Mouse (Mus musculus) forelimb bud, embryonic 11.5 days (tissue): ENCODE measurements around the gene Mycl.

Source experiments
- DNase-seq: peaks from one replicate; pipeline ENCODE4 v3.0.0-alpha.2; 2012; ENCODE audit warnings: low read depth, low spot score

Gene Mycl

GRCm38 (mm10) chr4:122995404-122996220, at the start of gene Mycl:
Gene Mycl, plus strand, starts transcription at chr4:122995652.
- peak; percentile 82 for DNase-seq

GRCm38 (mm10) chr4:122947223-122947622, 48.2 kb upstream of the Mycl start:
- no peak for DNase-seq

- DNase-seq, result no peak
Observed at GRCm38 (mm10) chr4:122949096-122949495, 46.4 kb upstream of the Mycl start.

DNA sequence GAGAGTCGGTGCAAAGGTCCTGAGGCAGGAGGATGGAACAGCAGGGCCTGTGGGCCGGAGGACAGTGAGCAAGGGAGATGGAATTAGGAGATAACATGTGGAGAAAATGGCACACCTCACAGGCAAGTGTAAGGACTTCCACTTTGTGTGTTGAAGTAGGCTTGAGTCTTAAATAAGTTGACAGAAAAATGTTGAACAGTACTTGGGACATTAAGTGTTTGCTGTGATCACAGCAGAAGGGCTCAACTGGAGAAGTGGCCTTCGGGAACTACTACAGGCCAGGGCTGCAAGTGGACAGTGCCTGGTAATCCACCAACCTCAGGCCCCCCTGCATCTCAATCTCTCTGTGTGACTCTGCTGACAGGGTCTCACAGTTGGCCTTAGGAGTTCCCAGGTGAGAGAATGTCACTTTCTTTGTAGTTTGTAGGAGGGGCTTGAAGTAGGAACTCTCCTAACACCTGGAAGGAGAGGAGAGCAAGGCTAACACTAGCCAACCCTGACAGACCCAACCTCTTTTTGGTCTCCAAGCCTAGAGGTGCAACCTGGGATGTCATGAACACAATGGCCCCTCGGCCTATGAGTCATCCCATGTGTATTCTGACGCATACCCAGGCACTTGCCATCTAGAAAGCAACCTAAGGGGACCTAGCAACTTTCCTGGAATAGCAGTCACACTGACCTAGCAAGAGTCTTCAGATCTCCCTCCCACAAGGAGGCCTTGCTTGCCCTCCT, 40.6 kb upstream of the Mycl start:
- DNase-seq, result no peak

GRCm38 (mm10) chr4:122955412-122956136, 39.9 kb upstream of the Mycl start:
- DNase-seq, result peak; percentile 80

- DNase-seq, result no peak
Observed at GRCm38 (mm10) chr4:122956301-122956700, 39.2 kb upstream of the Mycl start.

GRCm38 (mm10) chr4:122958491-122959031, 36.9 kb upstream of the Mycl start:
- no peak for DNase-seq

- DNase-seq, result no peak
Observed at GRCm38 (mm10) chr4:122959816-122960215, 35.6 kb upstream of the Mycl start.

- peak; percentile 57 for DNase-seq
Observed at GRCm38 (mm10) chr4:122960321-122961099, 34.9 kb upstream of the Mycl start.

DNA sequence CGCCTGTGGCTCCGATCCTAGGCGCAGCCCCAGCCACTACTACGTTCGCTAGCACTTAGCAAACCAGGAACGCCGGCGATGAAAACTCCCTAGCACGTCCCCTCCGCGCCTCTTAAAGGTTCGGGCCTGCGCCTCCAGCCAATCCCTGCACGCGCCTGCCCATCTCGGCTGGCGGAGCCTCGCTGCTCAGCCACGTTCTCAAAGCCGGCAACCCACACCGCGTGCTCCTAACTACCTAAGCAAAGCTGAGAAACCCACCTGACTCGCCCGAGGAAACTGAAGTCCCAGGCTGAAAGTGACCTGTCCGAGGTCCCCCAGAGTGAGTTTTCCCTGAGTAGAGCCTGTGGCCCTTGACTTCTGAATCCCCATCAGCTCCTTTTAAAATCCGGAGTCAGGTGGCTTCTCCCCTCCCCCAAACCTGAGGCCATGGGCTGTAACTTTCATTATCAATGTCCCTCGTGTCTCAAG, 34.3 kb upstream of the Mycl start, which contains the start of gene Mfsd2a:
TSS of gene Mfsd2a (minus strand) at position 89 of the 468 bp plus-strand sequence.
- peak; percentile 80 for DNase-seq

DNA sequence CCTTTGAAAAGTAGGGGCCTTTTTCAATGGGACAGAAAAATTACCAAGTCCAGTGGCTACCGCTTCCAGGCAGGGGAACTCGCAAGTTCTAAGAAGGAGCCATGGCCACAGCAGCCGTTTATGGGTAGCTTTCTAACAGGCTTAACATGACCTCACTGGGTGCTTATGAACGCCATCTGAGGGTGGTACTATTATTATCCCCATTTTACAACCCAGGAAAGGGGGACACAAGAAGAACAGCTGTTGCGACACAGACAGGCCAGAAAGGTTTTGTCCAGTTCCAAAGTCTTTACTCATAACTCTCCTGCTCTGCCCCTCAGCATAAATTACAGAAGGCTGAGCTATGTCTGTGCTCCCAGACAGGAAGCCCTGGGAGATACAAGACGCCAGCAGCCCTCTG, 33.9 kb upstream of the Mycl start:
- no peak for DNase-seq

DNA sequence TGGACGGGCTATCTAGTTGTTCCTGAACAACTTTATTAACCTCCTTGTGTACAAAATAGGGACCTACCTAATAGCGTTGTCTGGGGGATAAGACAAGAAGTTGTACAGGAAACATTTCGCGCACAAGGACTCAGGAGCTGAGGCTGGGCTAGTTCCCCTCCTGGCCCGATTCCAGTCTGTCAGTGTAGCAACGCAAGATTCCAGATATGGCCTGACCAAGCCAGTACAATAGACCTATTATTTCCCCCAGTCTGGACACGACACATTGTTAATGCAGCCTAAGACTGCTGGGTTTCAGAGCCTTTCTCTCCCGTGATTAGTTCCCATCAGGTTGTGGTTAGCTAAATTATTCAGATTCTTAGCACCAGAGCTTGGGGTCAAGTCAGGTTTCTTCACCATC, 32.7 kb upstream of the Mycl start:
- peak; percentile 12 for DNase-seq

DNA sequence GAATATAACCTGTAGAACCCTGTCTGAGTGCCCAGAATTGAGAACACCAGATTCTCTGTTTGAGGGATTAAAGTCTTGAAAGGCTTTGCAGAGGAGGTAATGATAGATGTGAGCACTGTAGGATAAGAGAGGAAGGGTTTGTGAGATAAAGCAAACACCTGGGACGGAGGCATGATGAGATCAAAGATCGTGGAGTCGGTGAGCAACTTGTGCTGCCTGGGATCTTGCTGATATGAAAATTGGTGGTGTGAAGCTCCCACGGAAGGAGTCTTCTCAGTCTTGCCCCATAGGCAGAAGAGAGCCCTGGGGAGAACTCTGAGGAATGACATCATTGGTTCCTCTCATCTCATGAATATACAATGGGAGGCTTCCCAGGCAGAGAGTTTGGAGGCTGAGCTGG, 27.3 kb upstream of the Mycl start:
- no peak for DNase-seq

- DNase-seq, result no peak
Observed at GRCm38 (mm10) chr4:122971191-122971590, 24.3 kb upstream of the Mycl start.

DNA sequence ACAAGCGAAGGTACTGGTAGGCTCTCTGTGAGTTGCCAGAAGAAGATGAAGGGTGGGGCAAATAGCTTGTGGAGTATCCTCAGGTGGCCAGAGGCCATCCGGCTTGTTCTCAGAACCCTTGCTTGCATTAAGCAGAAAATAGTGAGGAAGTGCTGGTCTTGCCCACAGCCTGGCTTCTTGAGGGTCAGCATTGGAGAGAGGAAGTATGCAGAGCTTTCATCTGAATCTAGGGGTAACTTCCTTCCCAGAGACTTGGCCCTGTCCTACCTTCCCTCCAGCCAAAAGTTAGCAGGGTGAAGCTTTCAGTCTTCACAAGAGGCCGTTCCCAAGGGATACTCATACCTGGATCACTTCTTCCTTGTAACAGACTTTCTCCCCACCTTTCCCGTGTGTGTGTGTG, 23.8 kb upstream of the Mycl start:
- DNase-seq, result no peak

DNA sequence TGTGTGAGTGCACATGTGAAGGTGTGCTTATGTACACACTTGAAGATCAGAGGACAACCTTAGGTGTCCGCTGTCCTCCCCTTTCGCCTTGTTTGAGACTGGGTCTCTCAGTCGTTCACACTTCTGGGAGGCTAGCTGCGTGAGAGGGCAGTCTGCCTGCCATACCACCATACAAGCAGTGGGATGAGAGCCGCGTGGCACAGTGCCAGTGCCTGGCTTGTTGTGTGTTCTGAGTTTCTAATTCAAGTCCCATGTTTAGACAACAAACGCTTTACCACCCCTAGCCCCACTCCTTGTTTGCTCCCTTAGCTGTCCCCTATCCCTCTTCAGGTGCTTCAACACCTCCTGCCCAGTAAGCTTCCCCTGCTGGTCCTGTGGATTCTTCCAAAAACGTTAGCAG, 23.4 kb upstream of the Mycl start:
- DNase-seq, result no peak

- DNase-seq, result no peak
Observed at GRCm38 (mm10) chr4:122974976-122975520, 20.4 kb upstream of the Mycl start.

GRCm38 (mm10) chr4:122976885-122977284, 18.6 kb upstream of the Mycl start:
- DNase-seq, result no peak

DNA sequence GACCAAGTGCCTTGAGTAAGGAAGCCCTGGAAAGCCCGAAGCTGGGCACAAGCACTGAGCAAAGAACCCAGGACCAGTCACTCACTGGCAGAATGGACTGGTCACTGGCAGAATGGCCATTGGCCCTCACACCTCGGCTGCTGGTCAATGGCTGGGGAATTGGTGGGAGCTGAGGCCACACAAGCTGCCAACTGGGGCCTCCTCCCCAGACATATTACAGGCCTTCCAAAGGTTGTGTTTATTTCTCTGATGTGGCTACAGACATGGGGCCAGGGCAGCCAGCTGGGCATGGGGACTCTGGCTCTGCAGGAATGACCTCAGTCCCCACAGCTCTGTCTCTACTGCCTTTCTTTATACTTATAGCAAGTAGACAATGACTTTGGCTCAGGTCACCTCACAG, 16.6 kb upstream of the Mycl start:
- no peak for DNase-seq

- no peak for DNase-seq
Observed at GRCm38 (mm10) chr4:122979826-122980225, 15.6 kb upstream of the Mycl start.

GRCm38 (mm10) chr4:122980684-122981083, 14.8 kb upstream of the Mycl start:
- no peak for DNase-seq
